Mouse (Mus musculus): ENCODE data around the gene Cdc42se1. TPM values are rescaled to one million over a fixed set of nuclear protein-coding genes. Genes with fewer than 3 reads are reported as not detected.
"Not testable (repeated sequence)": the region's sequence is repeated elsewhere in the genome, so short reads cannot be mapped to it uniquely, and the experiment has no call there.

Gene Cdc42se1
- 10 to 100 TPM; 72.0 to 73.0 TPM for total RNA-seq (2021)

- DNase-seq = peak; percentile 89 to 90
Observed at GRCm38 (mm10) chr3:95228148-95228893, at the start of gene Cdc42se1. Gene Cdc42se1 (plus strand): TSS chr3:95228732.

GRCm38 (mm10) chr3:95178948-95179347, 49.6 kb upstream of the Cdc42se1 start:
- DNase-seq = no peak

GRCm38 (mm10) chr3:95179890-95180289, 48.6 kb upstream of the Cdc42se1 start:
- DNase-seq = no peak

GRCm38 (mm10) chr3:95181841-95182240, 46.7 kb upstream of the Cdc42se1 start:
- DNase-seq = no peak

- DNase-seq = no peak
Observed at GRCm38 (mm10) chr3:95184796-95185577, 43.5 kb upstream of the Cdc42se1 start.

GRCm38 (mm10) chr3:95186100-95186499, 42.4 kb upstream of the Cdc42se1 start:
- DNase-seq = no peak

- no peak for DNase-seq
Observed at GRCm38 (mm10) chr3:95186888-95187287, 41.6 kb upstream of the Cdc42se1 start.

GRCm38 (mm10) chr3:95194721-95195135, 33.8 kb upstream of the Cdc42se1 start:
- no peak for DNase-seq

- DNase-seq = no peak
Observed at GRCm38 (mm10) chr3:95195772-95196171, 32.8 kb upstream of the Cdc42se1 start.

GRCm38 (mm10) chr3:95199101-95199500, 29.4 kb upstream of the Cdc42se1 start:
- DNase-seq = no peak

- no peak for DNase-seq
Observed at GRCm38 (mm10) chr3:95200132-95200531, 28.4 kb upstream of the Cdc42se1 start.

GRCm38 (mm10) chr3:95200562-95200961, 28.0 kb upstream of the Cdc42se1 start:
- no peak for DNase-seq

- DNase-seq = no peak
Observed at GRCm38 (mm10) chr3:95203880-95204279, 24.7 kb upstream of the Cdc42se1 start.

- DNase-seq = no peak
Observed at GRCm38 (mm10) chr3:95208286-95208685, 20.2 kb upstream of the Cdc42se1 start.

- no peak for DNase-seq
Observed at GRCm38 (mm10) chr3:95210585-95210984, 17.9 kb upstream of the Cdc42se1 start.

GRCm38 (mm10) chr3:95212889-95213608, 15.5 kb upstream of the Cdc42se1 start:
- not testable (repeated sequence) for DNase-seq

GRCm38 (mm10) chr3:95213609-95213975, 14.9 kb upstream of the Cdc42se1 start:
- no peak for DNase-seq

GRCm38 (mm10) chr3:95216655-95217254, 11.8 kb upstream of the Cdc42se1 start:
- no peak for DNase-seq

GRCm38 (mm10) chr3:95217255-95218134, 11.0 kb upstream of the Cdc42se1 start, which contains the start of gene Gabpb2:
Gene Gabpb2 (minus strand): TSS chr3:95217916.
- peak; percentile 88 to 89 for DNase-seq

- no peak for DNase-seq
Observed at GRCm38 (mm10) chr3:95218466-95219137, 9.9 kb upstream of the Cdc42se1 start.

GRCm38 (mm10) chr3:95223041-95223440, 5.5 kb upstream of the Cdc42se1 start:
- no peak for DNase-seq

Data from layer of hippocampus, postnatal 36 days (tissue).